Mouse (Mus musculus) brown adipose tissue, adult 24 weeks (tissue): ENCODE measurements at regions not wholly inside any gene's neighbourhood (a gene's known extent, or its start where the extent isn't known, plus 50 kb on each side); places are given as distances from the start of the nearest gene placed in this dataset.

ENCODE experiments used
- H3K27ac ChIP-seq: fragments of 200-500 bp; replicated peaks from 2 replicates; pipeline ENCODE4 v1.5.1; 2012; ENCODE audit warnings: low read depth, mild to moderate bottlenecking, low read length
- H3K4me1 ChIP-seq: fragments of 200-500 bp; 2 replicates; pipeline ENCODE4 v1.6.1; 2012; ENCODE audit warnings: low read length, mixed read lengths; ENCODE audit not compliant: control insufficient read depth, insufficient read depth, insufficient read length
- H3K4me3 ChIP-seq: fragments of 200-500 bp; 2 replicates; pipeline ENCODE4 v1.5.1; 2012; ENCODE audit warnings: low read depth, mild to moderate bottlenecking, low read length, moderate library complexity; ENCODE audit not compliant: insufficient read depth

DNA sequence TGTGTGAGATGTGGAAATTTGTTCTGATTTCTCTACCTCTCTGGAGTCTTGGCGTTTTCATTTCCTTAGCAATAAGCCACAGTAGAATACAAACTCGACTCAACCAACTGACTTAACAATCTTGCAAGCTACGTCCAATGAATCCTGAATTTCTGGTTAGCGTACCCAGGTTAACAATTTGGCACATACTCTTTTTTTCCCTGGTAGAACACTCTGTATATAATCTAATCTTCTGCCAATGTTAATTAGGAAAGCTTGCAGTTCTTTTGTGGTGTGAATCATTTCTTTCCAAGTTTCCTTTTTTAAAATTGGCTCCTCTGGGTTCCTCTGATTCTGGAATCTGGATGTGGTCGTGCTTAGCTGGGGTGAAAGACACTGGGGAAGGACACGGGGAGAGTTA, 103.5 kb upstream of the Tmem178 start:
- no peak overlapping the region for H3K27ac ChIP-seq
- H3K4me1 ChIP-seq, result no peaks in the 10 kb centered on the region
- no peak overlapping the region for H3K4me3 ChIP-seq

DNA sequence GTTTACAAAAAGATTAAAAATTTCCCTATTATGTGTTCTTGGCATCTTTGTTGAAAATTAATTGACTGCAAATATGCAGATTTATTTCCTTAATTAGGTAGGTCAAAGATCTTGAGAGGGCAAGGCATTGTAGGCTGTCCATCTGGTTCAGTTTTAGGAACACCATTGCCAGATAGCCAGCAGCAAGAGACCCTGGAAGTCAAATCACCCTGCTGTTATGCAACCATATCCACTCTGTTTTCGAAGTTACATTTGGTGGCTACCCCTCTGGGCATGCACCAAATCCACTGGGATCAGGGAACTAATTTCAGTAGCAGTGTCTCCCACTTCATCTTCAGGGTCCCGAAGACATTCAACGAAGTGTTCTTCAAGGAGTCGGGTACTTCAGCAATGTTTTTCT, 104.0 kb upstream of the Tmem178 start:
- H3K27ac ChIP-seq, result no peak overlapping the region
- no peak overlapping the region for H3K4me3 ChIP-seq
- H3K4me1 ChIP-seq, result no peaks in the 10 kb centered on the region

DNA sequence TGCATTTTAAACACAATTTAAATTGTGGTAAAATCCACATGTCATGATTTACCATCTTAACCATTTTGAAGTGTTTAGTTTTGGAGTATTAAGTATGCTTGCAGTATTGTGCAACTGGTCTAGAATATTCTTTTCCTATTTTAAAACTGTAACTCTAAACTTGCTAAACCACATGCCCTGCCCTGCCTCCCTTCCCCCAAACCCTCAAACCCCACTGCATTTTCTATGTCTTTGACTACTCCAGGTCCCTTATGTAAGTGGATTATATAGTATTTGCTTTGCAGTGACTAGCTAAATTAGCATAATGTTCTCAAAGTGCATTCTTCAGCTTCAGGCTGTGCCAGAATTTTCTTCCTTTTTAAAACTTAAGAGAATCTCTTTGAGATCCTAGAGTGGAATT, 106.4 kb upstream of the Map4k3 start:
- no peak overlapping the region for H3K27ac ChIP-seq
- H3K4me1 ChIP-seq, result no peaks in the 10 kb centered on the region
- H3K4me3 ChIP-seq, result no peak overlapping the region

DNA sequence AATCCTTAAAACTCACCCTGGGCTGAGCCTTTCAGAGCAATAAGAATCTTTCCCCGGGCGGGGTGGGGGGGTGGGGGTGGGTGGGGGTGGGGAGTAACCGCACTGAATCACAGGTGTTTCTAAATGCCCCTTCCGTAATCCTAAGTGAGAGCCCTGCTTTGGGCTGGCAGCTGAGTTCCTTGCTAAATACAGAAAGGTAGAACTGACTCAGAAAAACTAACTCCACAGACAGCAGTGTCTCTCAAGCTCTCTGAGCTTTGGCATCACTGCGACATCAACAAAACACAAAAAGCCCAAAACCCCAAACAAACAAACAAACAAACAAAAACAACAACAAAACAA, 105.9 kb upstream of the Map4k3 start:
- Histone ChIP-seq H3K27ac (no peak overlapping the region), H3K4me1 (no peaks in the 10 kb centered on the region), H3K4me3 (no peak overlapping the region)

DNA sequence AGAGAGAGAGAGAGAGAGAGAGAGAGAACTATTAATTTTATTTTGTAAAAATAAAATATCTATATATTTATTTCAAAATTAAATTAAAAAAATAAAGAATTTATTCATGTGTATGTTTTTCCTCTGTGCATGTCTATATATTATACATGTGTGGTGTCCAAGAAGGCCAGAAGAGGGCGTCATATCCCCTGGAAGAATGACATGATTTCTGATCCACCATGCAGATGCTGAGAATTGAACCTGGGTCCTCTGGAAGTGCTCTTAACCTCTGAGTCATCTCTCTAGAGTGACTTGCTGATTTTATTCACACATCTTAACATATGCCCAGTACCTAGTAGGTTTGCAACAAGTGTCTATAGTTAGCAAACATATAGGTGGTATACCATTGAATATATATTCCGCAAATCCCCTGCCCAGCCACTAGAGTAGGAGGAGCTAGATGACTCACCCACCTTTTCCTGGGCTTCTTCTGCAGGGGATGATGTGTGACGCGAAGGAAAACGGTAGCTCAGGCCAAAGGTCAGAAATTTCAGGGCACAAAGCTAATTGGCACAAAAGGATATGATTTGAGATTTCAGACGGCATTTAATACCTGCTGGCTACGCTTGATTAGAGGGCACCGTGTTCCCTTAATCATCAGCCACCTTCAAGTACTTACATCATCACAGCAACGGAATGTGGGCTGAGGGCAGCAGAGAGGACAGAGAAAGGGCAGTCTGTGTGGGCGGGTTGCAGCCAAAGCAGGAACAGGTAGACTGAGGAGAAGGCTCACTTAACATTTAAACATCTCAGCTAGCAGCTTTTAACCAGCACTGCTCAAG, 105.3 kb upstream of the Map4k3 start:
- Histone ChIP-seq H3K27ac (no peak overlapping the region), H3K4me3 (no peak overlapping the region), H3K4me1 (no peaks in the 10 kb centered on the region)

DNA sequence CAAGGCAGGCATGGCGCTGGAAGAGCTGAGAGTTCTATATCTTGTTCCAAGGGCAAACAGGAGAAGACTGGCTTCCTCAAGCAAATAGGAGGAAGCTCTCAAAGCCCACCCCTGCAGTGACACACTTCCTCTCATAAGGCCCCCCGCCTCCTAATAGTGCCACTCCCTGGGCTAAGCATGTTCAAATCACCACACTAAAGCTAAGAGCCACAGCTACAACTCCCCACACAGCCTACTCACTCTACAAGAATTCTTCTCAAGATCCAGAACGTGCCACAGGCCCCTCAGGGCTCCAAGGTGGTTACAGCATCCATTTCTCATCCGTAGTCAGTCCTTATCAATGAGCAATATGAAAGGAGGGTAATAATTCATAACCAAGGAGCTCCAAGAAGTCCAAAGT, 103.4 kb upstream of the Map4k3 start:
- Histone ChIP-seq H3K4me3 (no peak overlapping the region), H3K27ac (no peak overlapping the region), H3K4me1 (no peaks in the 10 kb centered on the region)

DNA sequence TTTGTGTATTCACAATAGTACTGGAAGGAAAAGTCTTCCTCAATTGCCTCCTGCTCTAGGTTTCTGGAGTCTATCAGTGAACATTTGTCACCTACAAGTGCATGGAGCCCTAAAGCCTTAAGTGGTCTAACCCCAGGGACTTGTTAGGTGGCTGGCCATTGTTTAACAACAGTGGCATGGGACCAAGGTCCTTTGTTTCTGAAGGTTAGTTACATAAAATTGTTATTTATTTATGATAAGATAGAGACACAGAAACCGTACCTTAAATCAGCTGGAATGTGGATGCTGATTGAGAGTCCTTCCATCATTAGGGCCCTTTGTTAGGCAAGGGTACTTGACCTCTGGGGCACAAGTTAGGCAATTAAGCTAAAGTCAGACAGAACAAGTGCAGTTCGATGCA, 99.6 kb upstream of the Map4k3 start:
- H3K27ac ChIP-seq, result no peak overlapping the region
- no peak overlapping the region for H3K4me3 ChIP-seq
- H3K4me1 ChIP-seq, result peaks cover 9% of the 10 kb centered on the region

DNA sequence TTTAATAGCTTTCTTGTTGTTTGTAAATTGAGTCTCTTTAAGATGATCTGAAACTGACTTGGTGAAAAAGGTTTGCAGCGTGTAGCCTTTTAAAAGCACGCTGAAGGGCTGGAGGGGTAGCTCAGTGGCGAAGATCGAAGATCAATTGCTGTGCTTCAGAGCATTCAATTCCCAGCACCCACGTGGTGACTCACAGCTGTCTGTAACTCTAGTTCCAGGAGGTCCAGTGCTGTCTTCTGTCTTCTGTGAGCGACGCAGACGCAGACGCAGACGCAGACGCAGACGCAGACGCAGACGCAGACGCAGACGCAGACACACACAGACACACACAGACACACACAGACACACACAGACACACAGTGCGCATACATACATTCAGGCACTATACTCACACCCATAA, 99.1 kb upstream of the Map4k3 start:
- H3K27ac ChIP-seq, result no peak overlapping the region
- H3K4me1 ChIP-seq, result peaks cover 9% of the 10 kb centered on the region
- H3K4me3 ChIP-seq, result no peak overlapping the region

DNA sequence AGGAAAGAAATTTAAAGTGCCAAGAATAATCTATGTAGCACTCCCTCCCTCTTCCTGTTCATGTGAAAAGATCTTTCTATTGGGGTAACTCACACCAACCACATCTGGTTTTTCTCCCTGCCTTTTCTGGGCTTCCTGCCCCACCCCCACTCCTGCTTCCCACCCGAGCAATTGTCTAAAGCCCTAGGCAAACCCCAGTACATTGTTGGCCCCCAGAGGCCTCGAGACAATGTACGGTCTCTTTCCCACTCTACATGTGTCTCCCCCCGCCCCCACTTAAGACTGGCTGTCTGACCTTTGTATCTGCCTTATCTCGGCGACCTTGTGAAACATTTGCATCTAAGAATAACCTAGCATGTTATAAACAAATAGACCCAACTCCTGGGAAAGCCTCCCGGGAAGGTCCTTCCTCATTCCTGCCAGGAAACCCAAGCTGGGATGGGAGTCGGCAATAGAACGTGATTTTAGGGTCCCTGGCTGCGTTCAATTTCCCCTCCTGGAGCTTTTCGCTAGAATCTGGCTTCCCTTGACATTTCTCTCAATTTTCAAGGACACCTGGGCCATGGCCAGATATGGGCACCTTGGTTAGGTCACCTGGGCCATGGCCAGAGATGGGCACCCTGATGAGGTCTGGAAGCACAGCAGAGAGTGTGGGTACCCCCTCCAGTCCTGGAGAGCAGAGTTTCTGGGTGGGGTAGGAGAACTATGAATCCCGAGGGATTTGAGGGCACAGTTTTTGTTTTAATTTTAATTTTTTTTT, 97.9 kb upstream of the Map4k3 start:
- Histone ChIP-seq H3K4me1 (peaks cover 9% of the 10 kb centered on the region), H3K27ac (peak overlapping the region; percentile 91), H3K4me3 (0 out of 2 replicates have a peak overlapping the region, but pooled peaks have one; percentile 2)

DNA sequence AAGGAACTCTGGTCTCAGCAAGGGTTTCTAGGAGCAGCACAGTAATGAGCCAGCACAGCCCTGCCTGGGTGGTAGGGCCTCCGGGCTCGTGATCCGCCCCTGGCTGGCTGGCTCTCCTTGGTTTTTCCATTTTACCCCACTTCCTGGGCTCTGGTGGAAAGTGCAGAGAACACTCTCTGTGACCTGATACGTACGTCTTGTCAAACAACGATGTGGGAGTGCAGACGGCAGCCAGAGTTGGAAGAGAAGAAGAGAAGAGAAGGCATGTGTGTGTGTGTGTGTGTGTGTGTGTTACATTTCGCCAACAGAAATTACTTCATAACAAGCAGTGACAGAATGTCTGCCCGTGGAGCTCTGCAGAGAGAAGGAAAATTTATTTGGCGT, 97.2 kb upstream of the Map4k3 start:
- Histone ChIP-seq H3K27ac (peak overlapping the region; percentile 83), H3K4me1 (peaks cover 9% of the 10 kb centered on the region), H3K4me3 (peak overlapping the region; percentile 4; the same call in 1 of the 2 replicates)

DNA sequence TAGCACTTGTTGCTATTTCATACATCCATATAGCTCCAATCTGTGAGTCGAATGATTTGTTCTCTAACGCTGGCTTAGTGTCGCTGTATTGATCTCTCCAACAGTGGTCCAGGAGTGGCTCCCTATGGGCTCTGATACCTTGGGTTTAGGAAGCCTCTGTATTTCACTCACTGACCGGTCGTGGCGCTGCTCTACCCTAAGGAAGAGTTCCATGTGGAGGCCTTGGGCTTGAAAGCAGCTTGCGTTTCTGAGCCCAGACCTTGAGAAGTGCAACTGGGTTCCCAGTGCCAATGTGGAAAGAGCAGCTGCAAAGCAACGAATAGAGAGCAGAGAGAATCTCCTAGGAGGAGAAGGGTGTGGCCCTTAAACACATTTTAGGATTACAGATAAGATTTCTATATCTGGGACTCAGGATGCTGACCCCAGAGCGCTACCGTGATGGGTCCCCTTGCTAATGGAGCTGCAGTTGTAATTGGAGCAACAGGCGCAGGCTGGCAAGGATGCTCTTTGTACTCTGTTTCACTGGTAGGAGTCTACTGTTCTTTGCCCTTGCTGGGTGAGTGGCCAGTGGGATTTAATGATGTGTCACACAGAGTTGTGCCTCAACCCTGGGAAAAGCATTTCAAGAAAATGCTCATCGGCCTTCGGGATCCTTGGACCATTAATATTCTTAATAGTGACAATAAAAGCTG, 96.7 kb upstream of the Map4k3 start:
- peak overlapping the region; percentile 83 for H3K27ac ChIP-seq
- no peak overlapping the region for H3K4me3 ChIP-seq
- peaks cover 9% of the 10 kb centered on the region for H3K4me1 ChIP-seq

DNA sequence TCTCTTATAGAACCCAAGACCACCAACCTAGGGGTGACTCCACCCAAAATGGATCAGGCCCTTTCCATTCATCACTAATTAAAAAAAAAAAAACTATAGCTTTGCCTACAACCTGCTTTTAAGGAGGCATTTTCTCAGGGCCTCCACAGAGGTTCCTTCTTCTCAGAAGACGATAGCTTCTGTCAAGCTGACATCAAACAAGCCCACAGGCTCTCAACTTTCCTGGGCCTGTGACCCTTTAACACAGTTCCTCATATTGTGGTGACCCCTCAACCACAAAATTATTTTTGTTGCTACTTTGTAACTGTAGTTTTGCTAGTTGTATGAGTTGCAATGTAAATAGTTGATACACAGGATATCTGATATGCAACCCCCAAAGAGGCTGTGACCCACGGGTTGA, 96.0 kb upstream of the Map4k3 start:
- Histone ChIP-seq H3K4me1 (peaks cover 9% of the 10 kb centered on the region), H3K4me3 (no peak overlapping the region), H3K27ac (no peak overlapping the region)

DNA sequence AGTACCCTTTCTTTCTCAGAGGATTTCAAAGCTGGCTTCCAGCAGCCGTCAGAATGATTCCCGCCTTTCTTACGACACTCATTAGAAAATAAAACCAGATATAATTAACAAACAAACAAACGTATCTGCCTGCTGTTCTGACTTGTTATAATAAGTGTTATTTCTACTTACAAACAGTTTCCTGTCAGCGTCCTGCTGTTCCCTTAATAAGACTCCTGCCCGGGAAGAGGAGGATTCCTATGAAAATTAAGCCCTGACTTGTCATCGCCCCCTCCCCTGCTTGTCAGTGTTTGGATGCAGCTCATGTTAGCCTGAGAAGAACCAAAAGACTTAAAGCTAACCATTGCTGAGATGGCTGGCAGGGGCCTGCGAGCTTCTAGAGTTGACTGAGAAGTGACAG, 92.6 kb upstream of the Map4k3 start:
- Histone ChIP-seq H3K4me3 (no peak overlapping the region), H3K4me1 (peaks cover 6% of the 10 kb centered on the region), H3K27ac (no peak overlapping the region)

DNA sequence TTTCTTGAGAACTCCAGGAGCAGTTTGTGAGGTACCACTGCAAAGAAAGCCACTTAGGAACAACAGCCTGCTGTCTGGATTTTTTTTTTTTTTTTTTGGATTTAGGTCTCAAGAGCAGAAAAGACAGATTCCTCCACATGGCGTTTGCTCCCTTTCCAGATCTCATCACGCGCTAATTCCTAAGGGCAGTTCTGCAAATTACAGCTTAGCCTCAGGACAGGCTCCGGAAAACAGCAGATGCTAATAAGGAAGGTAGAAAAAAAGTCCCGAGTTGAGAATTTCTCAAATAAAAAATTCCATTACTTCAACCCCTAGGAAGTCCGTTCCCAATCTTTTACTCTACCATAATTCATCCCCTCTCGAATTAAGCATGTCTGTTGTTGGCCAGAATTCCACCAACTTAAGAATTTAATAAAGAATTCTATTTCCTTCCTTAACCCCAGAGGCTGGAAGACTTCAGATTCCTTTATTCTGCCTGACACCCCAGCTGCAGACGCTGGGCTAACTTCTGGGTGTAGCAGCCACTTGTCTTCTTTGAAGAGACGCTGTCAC, 90.3 kb upstream of the Map4k3 start:
- Histone ChIP-seq H3K4me3 (no peak overlapping the region), H3K27ac (no peak overlapping the region), H3K4me1 (no peaks in the 10 kb centered on the region)

DNA sequence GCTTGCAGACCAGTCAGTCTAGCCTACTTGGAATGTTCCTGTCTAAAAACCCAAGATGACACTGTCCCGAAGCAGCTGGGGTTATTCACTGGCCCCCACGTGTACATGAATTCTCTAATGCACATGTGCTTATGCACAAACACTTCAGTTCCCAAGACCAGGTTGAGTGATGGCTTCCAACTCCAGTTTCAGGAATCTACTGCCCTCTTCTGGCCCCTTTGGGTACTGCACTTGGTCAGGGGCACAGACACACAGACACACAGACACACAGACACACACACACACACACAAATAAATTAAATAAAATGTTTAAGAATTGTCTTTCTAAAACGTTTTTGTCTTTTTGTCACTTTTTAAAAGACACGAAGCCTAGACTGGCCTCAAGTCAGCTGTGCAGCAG, 87.5 kb upstream of the Map4k3 start:
- H3K4me1 ChIP-seq, result no peaks in the 10 kb centered on the region
- H3K27ac ChIP-seq, result no peak overlapping the region
- no peak overlapping the region for H3K4me3 ChIP-seq
